Mouse (Mus musculus): ENCODE measurements around the gene Epp13.
A peak's percentile ranks its signal among the peaks of the same experiment; 100 is the strongest.
"Not testable (repeated sequence)": the region's sequence is repeated elsewhere in the genome, so short reads cannot be mapped to it uniquely, and the experiment has no call there.

Epp13 gene

DNA sequence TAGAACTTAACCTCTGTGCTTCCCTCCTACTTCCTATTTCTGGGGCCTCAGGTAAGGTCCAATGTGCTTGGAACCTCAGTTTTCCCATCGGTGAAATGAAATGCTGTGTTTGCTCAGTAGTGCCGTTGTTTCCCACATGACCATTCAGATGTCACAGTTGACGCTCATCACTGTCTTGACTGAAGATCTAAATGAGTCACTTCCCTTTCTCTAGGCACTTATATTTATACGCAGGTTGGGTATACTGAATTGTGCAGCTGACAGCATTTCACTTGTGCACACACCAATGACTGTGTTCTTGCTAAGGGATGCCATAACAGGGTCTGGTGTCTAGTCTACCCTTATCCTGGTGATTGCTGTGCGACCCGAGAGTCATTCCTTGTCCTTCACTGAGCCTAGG, 32.9 kb downstream of the Epp13 start:
- no peak for DNase-seq (ENCODE audit: low spot score)

DNA sequence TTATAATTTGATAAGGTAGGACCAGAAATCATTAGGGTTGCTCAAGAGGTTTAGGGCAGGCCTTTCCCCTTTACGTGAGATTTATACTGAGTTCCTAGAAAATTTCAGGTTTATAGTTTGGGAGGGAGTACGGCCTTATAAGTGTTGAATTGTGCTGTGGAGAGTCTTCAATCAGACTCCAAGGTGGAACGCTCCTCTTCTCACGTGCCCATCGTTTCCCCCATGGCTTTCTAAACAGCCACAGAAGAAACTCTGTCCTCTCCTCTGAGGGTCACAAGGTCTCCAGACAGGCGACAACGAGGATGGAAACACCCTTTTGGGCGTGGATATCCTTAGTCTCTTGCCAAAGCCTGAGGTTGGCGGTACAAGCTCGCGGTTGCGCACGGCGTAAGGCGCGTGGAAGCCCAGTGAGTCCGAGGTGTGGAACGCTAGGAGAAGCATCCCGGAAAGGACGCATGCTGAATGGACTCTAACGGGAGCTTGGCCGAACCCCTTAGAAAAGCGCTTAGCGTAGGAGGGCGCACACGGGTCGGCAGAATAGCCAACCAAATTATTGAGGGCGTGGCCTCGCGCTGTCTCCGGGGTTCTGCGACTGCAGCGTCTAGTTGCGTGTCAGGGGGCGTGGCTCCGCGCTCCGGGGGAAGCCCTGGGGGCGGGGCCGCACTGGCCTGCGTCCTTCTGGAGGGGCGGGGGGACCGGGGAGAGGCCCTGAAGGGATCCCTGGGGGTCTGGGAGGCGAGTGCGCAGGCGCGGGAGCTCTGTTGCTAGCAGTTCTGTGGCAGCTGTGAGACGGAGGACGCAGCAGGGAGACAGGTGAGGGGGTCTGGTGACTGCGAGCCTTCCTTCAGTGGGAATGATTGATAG, 33.6 kb downstream of the Epp13 start, which contains the start of gene Zfp667:
Gene Zfp667, plus strand, starts transcription at position 738 of the 864 bp plus-strand sequence.
- peak; percentile 100 for DNase-seq (ENCODE audit: low spot score)

DNA sequence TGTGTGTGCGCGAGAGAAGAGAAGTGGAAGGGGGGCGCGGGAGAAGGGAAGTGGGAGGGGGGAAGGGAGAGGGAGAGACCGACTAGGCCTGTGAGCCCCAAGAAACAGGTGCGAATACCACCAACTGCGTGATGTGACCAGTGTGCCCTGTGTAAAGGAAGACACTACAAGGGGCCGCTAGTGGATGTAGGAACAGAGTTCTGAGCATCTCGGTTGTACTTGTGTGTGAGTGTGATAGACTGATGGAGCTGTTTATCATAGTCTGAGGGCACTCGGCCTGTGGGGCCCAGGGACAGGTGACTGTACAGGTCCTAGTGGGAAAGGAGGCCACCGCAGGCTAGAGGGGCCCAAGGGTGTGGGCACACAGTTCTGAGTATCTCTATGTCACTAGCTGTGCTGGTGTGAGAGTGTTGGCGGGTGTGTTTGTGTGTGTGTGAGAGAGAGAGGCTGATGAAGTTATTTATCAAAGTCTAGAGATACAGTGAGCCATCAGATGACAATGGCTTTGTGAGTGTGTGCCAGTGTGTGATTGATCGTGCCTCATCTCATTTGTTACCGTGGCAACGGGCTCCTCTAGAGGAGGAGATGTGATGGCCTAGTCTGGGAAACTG, 34.5 kb downstream of the Epp13 start:
- DNase-seq (ENCODE audit: low spot score) = no peak

DNA sequence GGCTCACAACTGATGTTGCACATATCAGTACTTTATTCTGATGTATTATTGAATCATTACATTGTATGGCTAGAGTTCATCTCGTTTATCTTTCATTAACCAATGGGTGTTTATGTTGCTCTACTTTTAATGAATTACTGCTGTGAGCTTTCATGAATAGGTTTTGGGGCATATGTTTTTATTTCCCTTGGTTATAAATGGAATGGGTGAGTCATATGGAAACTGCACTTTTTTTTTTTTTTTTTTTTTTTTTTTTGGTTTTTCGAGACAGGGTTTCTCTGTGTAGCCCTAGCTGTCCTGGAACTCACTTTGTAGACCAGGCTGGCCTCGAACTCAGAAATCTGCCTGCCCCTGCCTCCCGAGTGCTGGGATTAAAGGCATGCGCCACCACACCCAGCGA, 38.6 kb downstream of the Epp13 start:
- not testable (repeated sequence) for DNase-seq (ENCODE audit: low spot score)

DNA sequence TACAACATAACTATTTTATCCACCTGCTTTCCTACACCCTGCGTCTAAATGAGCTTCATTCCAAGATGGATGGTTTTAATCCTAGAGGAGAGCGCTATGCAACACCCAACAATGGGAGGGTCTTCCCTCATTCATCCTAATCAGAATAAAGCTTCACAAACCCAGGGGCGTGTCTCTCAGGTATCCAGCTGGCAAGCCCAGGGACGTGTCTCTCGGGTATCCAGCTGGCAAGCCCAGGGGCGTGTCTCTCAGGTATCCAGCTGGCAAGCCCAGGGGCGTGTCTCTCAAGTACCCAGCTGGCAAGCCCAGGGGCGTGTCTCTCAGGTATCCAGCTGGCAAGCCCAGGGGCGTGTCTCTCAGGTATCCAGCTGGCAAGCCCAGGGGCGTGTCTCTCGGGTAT, 48.3 kb downstream of the Epp13 start:
- not testable (repeated sequence) for DNase-seq (ENCODE audit: low spot score)

DNA sequence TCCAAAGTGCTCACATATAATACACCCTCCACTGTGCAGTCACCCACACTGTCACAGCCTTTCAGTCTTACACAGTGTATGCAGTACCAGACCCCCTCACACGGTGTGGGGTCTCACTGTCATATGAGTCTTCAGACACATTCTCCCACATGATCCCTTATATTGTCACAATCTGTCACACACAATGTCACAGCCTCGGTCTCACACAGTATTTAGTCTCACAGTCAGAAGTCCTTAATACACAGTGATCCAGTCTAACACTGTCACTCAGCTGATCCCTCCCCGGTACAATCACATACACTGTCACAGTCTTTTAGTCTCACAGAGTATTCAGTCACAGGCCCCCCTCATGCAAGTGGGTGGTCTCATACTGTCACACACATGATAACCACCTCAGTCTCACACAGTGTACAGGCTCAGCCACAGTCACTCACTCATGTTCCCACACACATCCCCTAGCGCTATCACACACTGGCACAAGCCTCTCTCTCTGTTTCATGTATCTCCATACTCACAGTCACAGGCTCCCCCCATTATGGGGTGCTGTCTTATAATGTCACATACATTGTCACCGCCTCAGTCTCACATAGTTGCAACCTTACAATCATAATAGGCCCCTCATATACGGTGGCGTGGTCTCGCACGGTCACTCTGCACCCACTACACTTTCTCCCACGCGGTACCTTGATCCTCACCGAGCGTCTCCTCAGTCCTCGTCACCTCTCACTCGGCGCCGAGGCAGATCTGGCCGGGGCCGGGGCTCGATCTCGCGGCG, 78.1 kb downstream of the Epp13 start:
- peak; percentile 41 for DNase-seq (ENCODE audit: low spot score)

DNA sequence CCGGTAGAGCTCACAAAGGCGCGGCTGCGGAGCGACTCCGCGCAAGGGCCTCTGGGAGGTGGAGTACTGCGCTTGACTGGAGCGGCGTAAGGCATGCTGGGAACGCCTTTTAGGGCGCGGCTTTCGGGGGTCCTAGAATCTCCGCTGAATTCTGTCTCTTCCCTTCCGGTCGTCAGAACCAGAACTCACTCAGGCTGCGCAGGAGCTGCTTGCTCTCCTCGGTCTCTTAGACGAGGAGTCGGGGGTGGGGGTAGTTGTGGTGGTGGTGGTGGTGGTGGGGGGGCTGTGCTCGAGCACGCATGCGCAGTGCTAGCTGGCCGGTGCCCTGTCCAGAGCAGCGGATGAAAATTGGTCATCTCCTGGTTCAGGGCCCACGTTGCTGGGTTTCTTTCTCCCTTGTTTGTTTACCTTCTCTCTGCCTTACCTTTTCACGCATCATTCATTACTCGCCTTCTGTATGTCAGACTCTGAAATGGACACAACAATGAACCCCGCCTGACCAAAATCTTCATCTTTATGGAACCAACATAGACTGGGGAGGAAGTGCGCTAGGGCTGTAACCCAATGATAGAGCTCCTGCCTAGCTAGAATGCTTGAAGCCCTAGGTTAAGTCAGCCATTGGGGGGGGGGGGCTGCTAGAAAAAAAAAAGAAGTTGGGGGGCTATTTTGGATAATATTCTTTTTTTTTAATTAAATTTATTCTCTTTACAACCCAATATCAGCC, 78.9 kb downstream of the Epp13 start, which contains the start of gene Zfp583:
Gene Zfp583, minus strand, starts transcription at position 53 of the 724 bp plus-strand sequence.
- peak; percentile 86 for DNase-seq (ENCODE audit: low spot score)
